Mouse (Mus musculus): ENCODE measurements at regions not wholly inside any gene's neighbourhood (a gene's known extent, or its start where the extent isn't known, plus 50 kb on each side); places are given as distances from the start of the nearest gene placed in this dataset.
A peak's percentile ranks its signal among the peaks of the same experiment; 100 is the strongest.

- DNase-seq (ENCODE audit: low read depth, low spot score) = no peak
Measured at GRCm38 (mm10) chr1:186909518-186910105, 57.6 kb upstream of the D1Pas1 start.

DNA sequence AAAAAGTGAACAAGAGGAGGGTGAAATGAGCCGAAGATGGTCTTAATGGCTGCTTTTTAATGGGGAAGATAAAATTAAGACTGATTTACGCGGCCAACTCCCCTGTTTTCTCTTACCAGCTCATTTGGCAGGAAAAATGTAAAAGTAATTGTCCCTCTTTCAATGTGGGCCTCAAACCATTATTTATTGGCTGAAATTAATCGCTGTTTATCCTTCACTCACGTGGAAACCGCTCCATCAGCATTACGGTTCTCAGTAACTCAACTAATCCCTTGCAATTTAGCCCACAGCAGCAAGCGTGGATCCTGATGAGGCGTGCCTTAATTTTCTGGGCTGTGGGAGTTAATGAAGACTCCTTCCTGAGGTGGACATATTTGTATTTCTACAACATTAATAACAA, 58.1 kb upstream of the D1Pas1 start:
- DNase-seq (ENCODE audit: low read depth, low spot score) = no peak

- DNase-seq (ENCODE audit: low read depth, low spot score) = no peak
Measured at GRCm38 (mm10) chr1:186907409-186908170, 59.6 kb upstream of the D1Pas1 start.

DNA sequence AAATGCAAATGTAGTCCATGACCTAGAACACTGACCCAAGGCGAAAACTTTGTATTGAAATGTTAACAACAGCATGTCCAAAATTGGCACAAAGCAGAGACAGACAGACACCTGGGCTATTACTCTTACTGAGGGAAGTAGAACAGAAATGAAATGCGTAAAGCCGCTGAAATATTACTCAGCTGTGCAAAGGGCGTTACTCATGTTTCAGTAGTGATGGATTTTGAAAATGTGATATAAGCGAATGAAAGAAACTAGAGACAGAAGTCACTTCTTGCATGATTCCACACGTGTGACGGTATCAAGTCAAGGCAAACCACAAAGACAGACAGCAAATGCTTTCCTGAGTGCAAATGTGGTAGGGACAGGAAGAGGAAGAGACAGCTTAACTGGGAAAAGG, 61.3 kb upstream of the D1Pas1 start:
- no peak for DNase-seq (ENCODE audit: low read depth, low spot score)

DNA sequence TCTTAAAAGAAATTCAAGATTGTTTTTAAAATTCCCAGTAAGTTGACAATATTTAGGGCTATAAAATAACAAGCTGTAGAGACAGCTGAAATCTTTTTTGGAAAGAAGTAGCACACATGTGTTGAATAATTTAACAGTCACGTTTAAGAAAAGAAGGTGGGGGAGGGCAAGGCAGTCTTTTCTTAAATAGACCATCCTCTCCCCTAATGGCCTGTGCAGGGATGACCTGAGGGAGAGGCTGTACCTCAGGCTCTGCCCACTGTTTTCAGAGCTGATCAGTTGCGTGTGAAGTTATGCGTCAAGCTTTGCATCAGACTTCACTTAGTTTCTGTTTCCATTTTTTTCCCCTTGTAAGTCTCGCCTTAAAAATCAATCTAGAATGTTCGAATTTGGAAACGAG, 65.7 kb upstream of the D1Pas1 start:
- no peak for DNase-seq (ENCODE audit: low read depth, low spot score)

GRCm38 (mm10) chr1:186898203-186898602, 69.0 kb upstream of the D1Pas1 start:
- DNase-seq (ENCODE audit: low read depth, low spot score) = no peak

DNA sequence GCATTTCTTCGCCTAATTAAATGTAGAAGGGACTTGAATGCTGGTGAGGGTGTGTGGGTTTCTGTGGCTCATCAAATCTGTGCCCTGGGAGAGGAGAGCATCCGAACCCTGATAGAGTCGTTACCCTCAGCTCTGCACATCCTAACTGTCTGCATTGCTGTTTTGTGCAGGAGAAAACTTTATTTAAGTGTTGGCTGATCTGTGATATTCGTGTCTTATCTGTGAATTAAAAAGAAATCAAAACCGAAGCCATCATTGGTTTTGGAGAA, 77.7 kb upstream of the D1Pas1 start:
- DNase-seq (ENCODE audit: low read depth, low spot score) = no peak

- no peak for DNase-seq (ENCODE audit: low read depth, low spot score)
Measured at GRCm38 (mm10) chr1:186888767-186889583, 78.2 kb upstream of the D1Pas1 start.

DNA sequence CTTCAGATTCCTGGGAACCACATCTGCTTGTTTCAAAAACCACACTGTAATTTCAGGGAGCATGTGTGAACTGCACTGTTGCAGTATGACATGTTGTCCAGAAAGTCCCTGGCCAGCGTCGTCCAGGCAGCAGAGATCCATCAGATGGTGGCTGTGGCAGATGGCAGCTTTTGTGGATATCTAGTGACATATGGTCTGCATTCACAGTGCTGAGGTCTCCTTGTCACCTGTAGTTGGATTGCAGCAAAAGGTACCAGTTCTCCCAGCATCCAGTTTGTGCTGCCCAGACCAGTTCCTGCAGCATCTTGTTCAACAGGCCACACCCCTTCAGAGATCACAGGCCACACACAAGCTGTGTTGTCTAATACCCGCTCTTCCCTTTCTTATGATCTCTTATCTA, 80.1 kb upstream of the D1Pas1 start:
- no peak for DNase-seq (ENCODE audit: low read depth, low spot score)

GRCm38 (mm10) chr1:186880391-186880790, 86.8 kb upstream of the D1Pas1 start:
- no peak for DNase-seq (ENCODE audit: low read depth, low spot score)

DNA sequence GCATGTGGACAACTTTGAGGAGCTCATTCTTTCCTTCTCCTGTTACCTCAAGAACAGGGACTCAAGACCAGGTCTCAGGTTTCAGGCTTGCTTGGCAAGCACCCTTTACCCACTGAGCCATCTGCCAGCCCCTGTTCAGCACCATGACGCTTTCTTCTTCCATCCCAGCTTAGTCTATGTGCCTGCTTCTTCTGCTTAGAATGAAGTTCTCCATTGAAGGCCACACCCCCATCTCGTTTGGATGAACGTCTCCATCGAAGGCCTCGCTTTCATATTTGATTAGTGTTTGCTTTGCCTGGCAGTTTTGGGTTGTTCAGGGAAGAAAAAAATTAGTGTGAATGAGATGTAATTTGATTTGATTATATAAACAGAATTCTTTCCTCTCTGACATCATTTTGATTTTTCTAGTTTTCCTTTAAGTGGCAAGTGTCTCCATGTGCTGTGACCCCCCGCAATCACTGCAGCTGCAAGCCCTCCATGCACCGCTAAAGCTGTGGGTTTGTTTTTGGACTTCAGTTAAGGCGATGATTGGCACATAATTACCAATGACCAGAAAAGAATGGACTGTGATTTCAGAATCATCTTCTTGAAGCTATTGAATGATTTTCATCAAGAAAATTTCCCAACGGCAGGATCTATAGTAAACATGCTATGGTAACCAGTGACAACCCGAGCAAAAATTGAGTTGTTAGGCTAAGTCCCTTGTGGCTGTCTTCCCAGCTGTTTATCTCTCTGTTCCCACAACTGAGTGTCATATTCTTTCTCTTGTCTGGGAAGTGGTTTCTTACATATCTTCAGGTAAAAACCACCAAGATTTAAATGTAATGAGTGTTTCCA, 106.4 kb upstream of the D1Pas1 start:
- DNase-seq (ENCODE audit: low read depth, low spot score) = no peak

GRCm38 (mm10) chr1:186858285-186858684, 108.9 kb upstream of the D1Pas1 start:
- DNase-seq (ENCODE audit: low read depth, low spot score) = no peak

DNA sequence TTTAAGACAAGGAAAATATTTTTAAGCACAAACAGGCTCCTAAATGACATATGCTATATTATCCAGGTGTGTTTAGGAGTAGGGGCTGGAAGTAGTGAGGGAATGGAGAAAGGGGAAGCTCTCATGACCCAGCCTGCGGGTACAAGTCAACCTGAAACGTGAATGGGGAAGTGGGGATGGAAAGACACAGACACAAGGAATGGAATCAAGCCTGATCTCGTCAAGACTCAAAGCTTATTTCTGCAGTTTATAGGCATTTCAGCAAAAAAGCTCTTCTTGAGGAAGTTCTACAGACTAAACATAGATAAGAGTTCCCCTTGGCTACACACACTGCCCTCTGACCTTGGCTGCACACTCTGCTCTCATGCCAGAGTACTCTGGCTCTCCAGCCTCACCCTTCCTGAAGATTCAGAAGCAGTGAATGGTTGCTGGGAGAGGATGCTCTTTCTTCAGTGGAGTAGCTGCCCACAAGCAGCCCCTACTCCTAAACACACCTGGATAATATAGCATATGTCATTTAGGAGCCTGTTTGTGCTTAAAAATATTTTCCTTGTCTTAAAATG, 106.4 kb upstream of the Rrp15 start:
- DNase-seq (ENCODE audit: low read depth, low spot score) = no peak

DNA sequence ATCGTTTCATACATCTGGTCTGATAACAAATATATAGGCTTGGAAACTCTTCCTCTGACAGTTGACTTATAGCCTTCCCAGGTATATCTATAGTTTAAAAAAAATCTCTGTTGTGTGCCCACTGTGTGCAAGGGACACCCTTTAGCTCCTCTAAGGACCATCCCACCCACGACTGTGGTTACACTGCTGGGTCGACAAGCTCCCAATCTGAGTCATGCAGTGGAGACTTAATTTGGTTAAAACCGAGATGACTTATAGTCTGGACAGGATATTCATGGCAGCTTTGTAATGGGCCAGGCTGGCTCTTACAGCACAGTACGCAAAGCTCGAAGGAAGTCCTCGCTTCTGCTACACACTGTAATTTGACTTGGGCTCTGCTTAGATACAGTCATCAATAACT, 96.1 kb upstream of the Rrp15 start:
- DNase-seq (ENCODE audit: low read depth, low spot score) = no peak

- peak; percentile 2 for DNase-seq (ENCODE audit: low read depth, low spot score)
Measured at GRCm38 (mm10) chr1:186833896-186834800, 85.0 kb upstream of the Rrp15 start.

- no peak for DNase-seq (ENCODE audit: low read depth, low spot score)
Measured at GRCm38 (mm10) chr1:186833441-186833895, 84.3 kb upstream of the Rrp15 start.

- DNase-seq (ENCODE audit: low read depth, low spot score) = peak; percentile 74
Measured at GRCm38 (mm10) chr1:186827773-186828172, 78.6 kb upstream of the Rrp15 start.

DNA sequence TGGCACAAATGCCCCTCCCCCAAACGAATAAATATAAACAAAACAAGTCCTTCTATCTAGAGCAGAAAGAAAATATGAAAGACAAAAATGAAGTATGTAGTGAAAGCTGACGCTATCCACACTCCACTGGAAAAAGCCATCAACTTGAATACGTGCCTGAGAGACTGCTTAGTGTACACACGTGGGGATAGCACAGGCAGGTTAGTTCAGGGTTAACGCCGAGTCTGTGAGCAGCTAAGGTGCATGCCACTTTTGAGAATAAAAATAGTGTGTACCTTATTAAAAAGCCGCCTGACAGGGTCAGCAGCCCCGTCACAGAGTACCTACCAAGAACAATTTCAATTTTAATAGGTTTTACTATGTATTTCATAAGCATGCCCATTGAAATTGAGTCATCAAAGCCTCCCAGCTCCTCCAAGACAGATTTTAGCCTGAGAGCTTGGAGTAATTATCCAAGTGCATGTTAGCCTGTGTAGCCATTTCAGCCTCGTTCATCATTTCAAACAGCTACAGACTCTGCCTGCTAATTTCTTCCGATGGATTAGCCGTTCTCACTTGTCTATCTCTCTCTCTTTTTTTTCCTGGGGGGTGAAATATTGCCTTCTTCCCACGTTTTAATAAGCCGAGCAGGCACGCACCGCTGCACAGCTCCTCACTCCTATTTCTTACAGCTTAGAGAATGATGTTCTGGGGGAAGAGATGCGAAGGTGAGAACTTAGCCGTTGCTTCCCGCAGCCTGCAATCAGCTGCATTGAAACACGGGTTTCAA, 59.2 kb upstream of the Rrp15 start:
- no peak for DNase-seq (ENCODE audit: low read depth, low spot score)

- no peak for DNase-seq (ENCODE audit: low read depth, low spot score)
Measured at GRCm38 (mm10) chr1:186804451-186804850, 55.3 kb upstream of the Rrp15 start.
